Mouse (Mus musculus): ENCODE data around the gene Cd300lf. TPM values are rescaled to one million over a fixed set of nuclear protein-coding genes. Genes with fewer than 3 reads are reported as not detected.

Cd300lf gene
- under 1 TPM; 0.16 to 0.41 TPM for total RNA-seq (2021)

- intact Hi-C loops (cut with DNase I) = no loop called here
- DNase-seq (ENCODE audit: low spot score in 2 of 2) = peak in 1 of 2 experiments; percentile 30
Observed at GRCm38 (mm10) chr11:115133800-115134199, at the start of gene Cd300lf. Gene Cd300lf, minus strand, starts transcription at chr11:115133992.

DNA sequence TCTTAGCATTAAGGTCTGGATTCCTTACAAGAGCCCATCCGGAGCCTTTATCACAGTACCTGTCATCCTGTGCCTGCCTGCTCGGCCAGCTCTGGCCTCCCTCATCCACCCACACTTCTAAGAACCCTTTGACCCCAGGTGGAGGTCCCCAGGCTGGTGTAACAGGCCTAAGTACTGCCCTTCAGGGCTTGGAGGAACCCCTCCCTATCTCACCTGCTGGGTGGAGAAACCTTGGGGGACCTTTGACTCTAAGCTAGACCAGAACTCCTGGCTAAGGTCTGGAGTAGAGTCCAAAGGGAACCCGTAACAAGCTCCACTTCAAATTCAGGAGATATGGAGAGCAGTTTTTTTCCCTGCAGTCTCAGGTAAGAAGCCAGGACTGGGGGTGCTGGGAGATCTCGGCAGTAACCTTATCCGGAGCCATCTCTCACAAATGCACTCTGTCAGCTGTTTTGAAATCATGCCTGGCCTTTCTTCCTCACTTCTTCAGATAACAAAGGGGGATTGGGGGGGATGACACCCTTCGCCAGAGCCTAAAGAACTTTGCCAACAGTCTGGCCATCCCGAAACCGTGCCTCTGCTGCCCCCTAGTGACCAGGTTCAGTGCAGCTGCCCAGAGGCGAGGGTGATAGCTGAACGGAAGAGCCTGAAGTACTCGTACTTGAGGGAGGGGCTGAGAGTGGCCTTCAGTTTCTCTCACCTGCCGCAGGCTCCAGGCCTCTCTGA, 48.3 kb upstream of the Cd300lf start:
- intact Hi-C loops (cut with DNase I) = loop anchor here (2.0 kb wide), 1 partner anchor 101 kb away; no protein-coding TSS in a partner anchor
- peak; percentile 58 to 68 for DNase-seq (ENCODE audit: low spot score in 2 of 2)

- intact Hi-C loops (cut with DNase I) = no loop called here
- no peak for DNase-seq (ENCODE audit: low spot score in 2 of 2)
Observed at GRCm38 (mm10) chr11:115179881-115180280, 46.1 kb upstream of the Cd300lf start.

DNA sequence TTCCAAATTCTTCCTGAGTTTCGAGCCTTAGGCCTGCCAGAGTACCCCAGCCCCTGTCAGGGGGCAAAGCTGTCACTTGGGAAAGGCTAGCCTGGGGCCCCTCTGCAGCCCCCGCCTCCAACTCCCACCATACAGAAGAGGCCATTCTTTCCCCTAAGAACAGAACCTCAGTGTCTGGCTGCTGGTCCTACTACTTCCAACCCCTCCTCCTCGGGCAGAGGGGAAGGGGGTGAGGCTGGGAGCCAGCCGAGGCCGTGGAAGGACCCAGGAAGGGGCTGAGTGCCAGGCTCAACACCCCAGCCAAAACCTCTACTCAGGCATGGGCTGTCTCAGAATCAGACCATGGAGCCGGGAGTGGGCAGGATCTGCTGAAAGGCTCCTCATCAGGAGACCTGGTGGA, 45.4 kb upstream of the Cd300lf start:
- intact Hi-C loops (cut with DNase I) = no loop called here
- peak in 1 of 2 experiments; percentile 52 for DNase-seq (ENCODE audit: low spot score in 2 of 2)

GRCm38 (mm10) chr11:115178766-115179165, 45.0 kb upstream of the Cd300lf start:
- intact Hi-C loops (cut with DNase I) = no loop called here
- DNase-seq (ENCODE audit: low spot score in 2 of 2) = no peak

DNA sequence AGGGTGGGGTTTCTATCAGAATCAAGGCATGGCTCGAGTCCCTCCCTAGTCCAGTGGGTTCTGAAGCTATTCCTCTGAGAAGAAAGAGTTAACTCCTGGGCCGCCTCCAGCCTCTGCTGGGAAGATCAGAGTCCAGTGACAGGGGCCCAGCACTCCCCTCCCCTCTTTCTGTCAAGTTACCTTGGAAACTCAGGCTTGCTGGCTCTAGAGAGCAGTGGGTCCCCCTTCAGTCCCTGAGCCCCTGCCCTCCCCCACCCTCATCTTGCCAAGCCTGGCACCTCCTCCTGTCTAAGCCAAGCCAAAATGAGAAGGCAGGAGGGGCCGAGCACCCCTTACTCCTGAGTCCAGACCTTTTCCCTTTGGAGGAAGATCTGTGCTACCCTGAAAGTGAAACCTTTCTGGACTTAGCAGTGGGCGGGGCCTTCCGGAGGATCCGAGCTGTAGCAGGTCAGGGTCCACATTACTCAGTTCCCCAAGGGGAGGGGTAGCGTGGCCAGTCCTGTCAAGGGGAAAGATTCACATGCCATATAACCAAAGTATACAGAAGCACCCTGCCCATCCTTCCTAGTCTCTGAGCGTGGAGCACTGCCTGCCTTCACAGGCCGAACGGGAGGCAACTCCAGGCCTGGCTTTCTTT, 43.9 kb upstream of the Cd300lf start:
- intact Hi-C loops (cut with DNase I) = loop anchor here (2.0 kb wide), 1 partner anchor 15 kb away; the partner anchor contains the start of gene Slc9a3r1
- no peak for DNase-seq (ENCODE audit: low spot score in 2 of 2)

DNA sequence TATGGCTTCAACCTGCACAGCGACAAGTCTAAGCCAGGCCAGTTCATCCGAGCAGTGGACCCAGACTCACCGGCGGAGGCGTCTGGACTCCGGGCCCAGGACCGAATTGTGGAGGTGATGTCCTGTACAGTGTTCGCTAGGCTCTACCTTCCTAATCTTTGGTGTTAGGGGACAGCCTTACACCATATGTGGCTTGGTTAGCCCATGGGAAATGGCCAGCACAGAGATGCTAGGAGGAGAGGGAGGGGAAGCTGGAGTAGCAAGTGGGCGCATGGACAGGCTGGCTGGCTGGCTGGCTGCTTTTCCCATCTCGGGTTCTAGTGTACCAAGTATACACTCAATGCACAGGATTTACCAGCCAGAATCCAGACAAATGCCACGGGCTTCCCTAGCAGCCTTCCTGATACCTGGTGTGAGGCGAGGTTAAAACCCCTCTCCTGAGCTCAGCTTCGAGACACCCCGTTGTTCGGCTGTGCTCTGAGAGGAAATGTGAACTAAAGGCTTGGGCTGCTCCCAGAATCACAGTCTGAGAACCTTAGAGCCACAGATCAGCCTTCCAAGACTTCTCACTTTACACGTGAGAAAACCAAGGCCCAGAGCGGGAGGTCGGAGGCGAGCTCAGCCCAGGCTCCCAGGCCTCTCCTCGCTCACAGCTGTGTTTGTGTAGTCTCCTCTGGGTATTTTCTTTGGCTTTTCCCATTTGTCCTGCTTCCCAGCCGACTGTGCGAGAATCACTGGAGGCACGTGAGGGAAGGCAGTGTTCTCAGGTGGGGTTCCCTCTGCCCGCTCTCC, 42.8 kb upstream of the Cd300lf start:
- peak in 1 of 2 experiments; percentile 12 for DNase-seq (ENCODE audit: low spot score in 2 of 2)
- intact Hi-C loops (cut with DNase I) = loop anchor here (2.0 kb wide), 1 partner anchor 14 kb away; the partner anchor contains the start of gene Slc9a3r1

- no peak for DNase-seq (ENCODE audit: low spot score in 2 of 2)
- intact Hi-C loops (cut with DNase I) = no loop called here
Observed at GRCm38 (mm10) chr11:115173549-115174339, 40.0 kb upstream of the Cd300lf start.

GRCm38 (mm10) chr11:115172825-115173287, 39.1 kb upstream of the Cd300lf start:
- no peak for DNase-seq (ENCODE audit: low spot score in 2 of 2)

GRCm38 (mm10) chr11:115171125-115171524, 37.3 kb upstream of the Cd300lf start:
- intact Hi-C loops (cut with DNase I) = no loop called here

More at GRCm38 (mm10) chr11:115172825-115173287, 39.1 kb upstream of the Cd300lf start:
- intact Hi-C loops (cut with DNase I) = no loop called here

DNA sequence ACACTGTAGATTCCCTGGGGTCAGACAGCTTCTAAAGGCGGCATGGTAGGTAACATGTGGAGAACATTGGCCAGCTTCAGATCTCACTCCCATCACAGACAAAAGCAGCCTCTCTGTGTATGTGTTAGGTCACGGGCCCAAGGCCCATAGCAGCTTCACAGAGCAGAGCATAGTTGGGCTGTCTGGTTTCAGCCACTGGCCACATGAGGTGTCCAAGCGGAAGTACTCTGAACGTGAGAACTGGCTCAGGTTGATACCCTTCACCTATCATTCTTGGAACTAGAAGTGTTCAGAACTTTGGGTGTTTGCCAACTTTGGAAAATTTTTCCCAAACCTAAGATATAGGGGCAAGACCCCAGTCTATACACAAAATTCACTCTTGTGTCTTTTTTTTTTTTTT, 35.6 kb upstream of the Cd300lf start:
- DNase-seq (ENCODE audit: low spot score in 2 of 2) = no peak
- intact Hi-C loops (cut with DNase I) = no loop called here

More at GRCm38 (mm10) chr11:115171125-115171524, 37.3 kb upstream of the Cd300lf start:
- no peak for DNase-seq (ENCODE audit: low spot score in 2 of 2)

- DNase-seq (ENCODE audit: low spot score in 2 of 2) = no peak
- intact Hi-C loops (cut with DNase I) = no loop called here
Observed at GRCm38 (mm10) chr11:115167631-115168249, 33.9 kb upstream of the Cd300lf start.

DNA sequence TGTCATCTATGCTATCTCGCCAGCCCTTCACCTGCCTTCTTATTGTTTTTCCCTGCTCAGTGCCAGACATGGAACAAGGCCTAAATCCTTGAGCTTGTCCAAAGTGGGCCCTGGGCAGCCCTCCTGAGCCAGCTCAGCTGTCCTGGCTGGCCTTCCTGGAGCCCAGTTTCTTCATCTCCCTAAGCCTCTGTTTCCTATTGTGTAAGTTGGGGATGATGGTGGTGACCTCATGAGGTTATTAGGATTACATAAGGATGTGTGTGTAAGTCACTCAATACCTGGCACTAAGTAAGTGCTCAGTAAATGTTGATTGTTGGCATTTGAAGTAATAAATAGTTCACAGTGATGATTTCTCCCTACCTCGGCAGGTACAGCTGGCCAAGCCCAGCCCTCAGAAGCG, 33.0 kb upstream of the Cd300lf start:
- no peak for DNase-seq (ENCODE audit: low spot score in 2 of 2)
- intact Hi-C loops (cut with DNase I) = no loop called here

DNA sequence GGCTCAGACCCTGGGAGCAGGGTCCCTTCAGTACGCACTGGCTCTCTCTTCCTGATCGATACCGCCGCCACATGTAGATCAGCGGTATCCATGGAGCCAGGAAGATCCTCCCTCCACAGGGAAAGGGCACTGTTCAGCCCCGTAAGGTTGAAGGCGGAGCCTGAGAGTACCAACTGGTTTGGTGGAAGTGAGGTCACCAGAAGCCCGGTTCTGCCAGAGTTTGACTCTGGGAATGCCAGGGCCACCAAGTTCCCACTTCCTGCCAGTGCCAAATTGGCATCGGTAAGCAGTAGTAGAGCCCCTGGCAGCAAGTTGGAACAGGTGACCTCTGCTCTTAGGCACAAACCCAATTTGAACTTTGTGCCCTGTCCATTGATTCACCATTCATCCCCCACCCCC, 31.2 kb upstream of the Cd300lf start:
- peak; percentile 21 to 54 for DNase-seq (ENCODE audit: low spot score in 2 of 2)
- intact Hi-C loops (cut with DNase I) = no loop called here

DNA sequence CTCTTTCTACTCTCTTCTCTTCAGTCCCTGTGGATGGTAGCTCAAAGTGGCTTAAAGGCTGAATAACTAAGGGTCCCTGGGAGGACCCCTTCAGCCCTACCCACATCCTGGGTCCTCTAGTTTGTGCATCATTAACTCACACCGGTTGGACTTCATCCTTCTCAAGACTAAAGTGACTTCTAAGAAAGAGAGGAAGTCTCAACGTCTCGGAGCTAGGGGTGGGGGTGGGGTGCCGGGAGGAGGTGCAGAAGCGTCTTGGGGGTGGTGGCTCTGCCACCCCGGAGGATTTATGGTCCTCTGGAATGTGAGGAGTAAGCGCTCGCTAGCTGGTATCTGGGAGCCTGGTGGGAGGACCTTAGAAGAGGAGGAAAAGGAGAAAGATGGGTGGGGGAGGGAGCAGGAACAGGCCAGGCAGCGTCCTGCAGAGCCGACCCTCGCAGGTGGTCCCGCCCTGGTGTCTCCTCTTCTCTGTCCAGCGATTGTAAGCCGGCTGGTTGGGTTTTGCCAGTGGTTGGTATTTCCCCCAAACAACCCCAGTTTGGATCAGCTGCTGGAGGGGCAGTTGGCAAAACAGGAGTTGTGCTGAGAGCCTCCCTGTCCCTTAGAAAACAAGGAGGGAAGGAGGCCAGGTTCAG, 30.7 kb upstream of the Cd300lf start:
- intact Hi-C loops (cut with DNase I) = no loop called here
- DNase-seq (ENCODE audit: low spot score in 2 of 2) = no peak

- DNase-seq (ENCODE audit: low spot score in 2 of 2) = no peak
- intact Hi-C loops (cut with DNase I) = loop anchor here (2.0 kb wide), 1 partner anchor 13 kb away; no protein-coding TSS in a partner anchor
Observed at GRCm38 (mm10) chr11:115163568-115164150, 29.9 kb upstream of the Cd300lf start.

DNA sequence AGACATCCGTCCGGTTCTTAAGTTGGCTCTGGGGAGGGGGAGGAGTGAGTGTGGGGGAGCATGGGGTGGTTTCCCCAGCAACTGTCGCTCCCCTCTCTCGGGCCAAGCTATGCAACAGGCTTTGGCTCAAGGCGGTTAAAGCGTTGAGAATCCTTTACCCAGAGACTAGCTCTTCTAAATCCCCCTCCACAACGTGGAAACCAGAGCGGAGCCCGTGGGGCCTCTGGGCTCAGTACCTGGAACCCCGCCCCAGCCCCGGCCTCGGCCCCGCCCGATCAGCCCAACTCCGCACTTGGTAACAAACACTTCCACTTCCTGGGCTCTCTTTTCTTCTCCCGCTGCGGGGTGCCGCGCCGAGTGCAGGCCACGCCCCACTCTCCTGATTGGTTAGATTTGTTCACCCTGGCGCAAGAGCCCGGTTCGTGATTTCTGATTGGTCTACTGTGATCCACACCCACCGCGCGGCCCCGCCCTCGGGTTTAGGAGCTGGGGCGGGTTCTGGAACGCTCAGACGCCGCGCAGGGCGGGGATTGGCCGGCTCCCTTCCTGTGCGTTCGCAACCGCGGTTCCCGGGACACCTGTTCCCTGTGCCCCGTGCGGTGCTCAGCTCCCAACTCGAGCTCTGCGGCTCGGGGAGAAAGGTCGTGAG, 29.2 kb upstream of the Cd300lf start, which contains the start of gene Slc9a3r1:
Gene Slc9a3r1, plus strand, starts transcription at position 510 of the 649 bp plus-strand sequence.
- intact Hi-C loops (cut with DNase I) = loop anchor here (2.0 kb wide), 1 partner anchor 14 kb away; no protein-coding TSS in a partner anchor

More for the DNA sequence above, 29.2 kb upstream of the Cd300lf start, which contains the start of gene Slc9a3r1:
- DNase-seq (ENCODE audit: low spot score in 2 of 2) = peak; percentile 90 to 94

Measured in left cerebral cortex, postnatal 25 days (tissue).